Mouse (Mus musculus): Measurements from ENCODE around the gene Fastkd5. TPM values are rescaled to one million over a fixed set of nuclear protein-coding genes. Genes with fewer than 3 reads are reported as not detected.

Fastkd5 gene
- polyA plus RNA-seq, 1 experiment: 5.9 TPM

GRCm38 (mm10) chr2:130582552-130582951 lies 47.3 kb downstream of the Fastkd5 start, which contains the start of gene Avp:
TSS of gene Avp (minus strand) at chr2:130582554.
- Histone ChIP-seq H3K4me3 (no peak within 1 kb of the TSS), H3K36me3 (ENCODE audit: control insufficient read depth, insufficient read depth) (no peaks in the 10 kb centered on the region), H3K27me3 (ENCODE audit: control insufficient read depth, insufficient read depth, insufficient read length) (peaks cover 17% of the 10 kb centered on the region), H3K79me2 (ENCODE audit: control insufficient read depth, insufficient read depth) (no peaks in the 10 kb centered on the region), H3K4me2 (ENCODE audit: low read depth) (no peak within 1 kb of the TSS), H3ac (ENCODE audit: control insufficient read depth, insufficient read length) (no peak within 1 kb of the TSS)
- TF ChIP-seq USF1 (IDR thresholded peaks at IDR 0.05; ENCODE audit: low read depth) (no peak), MYOD1 (IDR thresholded peaks at IDR 0.05; ENCODE audit: control insufficient read depth in 1 of 3, insufficient read length in 2 of 3, low read depth in 2 of 3) (no peak), CEBPB (IDR thresholded peaks at IDR 0.05; ENCODE audit: insufficient read depth, poor library complexity, severe bottlenecking) (no peak), TCF3 (IDR thresholded peaks at IDR 0.05; ENCODE audit: insufficient read length, low read depth) (no peak), POLR2AphosphoS2 (IDR thresholded peaks at IDR 0.05; ENCODE audit: insufficient read length, low read depth) (no peak), REST (IDR thresholded peaks at IDR 0.05; ENCODE audit: insufficient read depth, insufficient read length) (no peak), POLR2A (IDR thresholded peaks at IDR 0.05; ENCODE audit: insufficient read length, low read depth) (no peak), MAX (IDR thresholded peaks at IDR 0.05; ENCODE audit: low read depth) (no peak), SRF (IDR thresholded peaks at IDR 0.05; ENCODE audit: control insufficient read depth, insufficient read length, low read depth) (no peak), MYOG (IDR thresholded peaks at IDR 0.05; ENCODE audit: control insufficient read depth in 1 of 3, insufficient read depth in 1 of 3, insufficient read length in 2 of 3, low read depth in 2 of 3) (no peak), E2F4 (IDR thresholded peaks at IDR 0.05; ENCODE audit: insufficient read depth) (no peak), TCF12 (IDR thresholded peaks at IDR 0.05; ENCODE audit: insufficient read depth, poor library complexity, severe bottlenecking) (no peak)

- no peaks in the 10 kb centered on the region for H3K36me3 ChIP-seq (ENCODE audit: control insufficient read depth, insufficient read depth)
- TF ChIP-seq MYOG (IDR thresholded peaks at IDR 0.05; ENCODE audit: control insufficient read depth in 1 of 3, insufficient read depth in 1 of 3, insufficient read length in 2 of 3, low read depth in 2 of 3) (no peak), POLR2AphosphoS2 (IDR thresholded peaks at IDR 0.05; ENCODE audit: insufficient read length, low read depth) (no peak), MAX (IDR thresholded peaks at IDR 0.05; ENCODE audit: low read depth) (no peak), TCF3 (IDR thresholded peaks at IDR 0.05; ENCODE audit: insufficient read length, low read depth) (no peak), E2F4 (IDR thresholded peaks at IDR 0.05; ENCODE audit: insufficient read depth) (no peak), USF1 (IDR thresholded peaks at IDR 0.05; ENCODE audit: low read depth) (no peak), TCF12 (IDR thresholded peaks at IDR 0.05; ENCODE audit: insufficient read depth, poor library complexity, severe bottlenecking) (no peak), REST (IDR thresholded peaks at IDR 0.05; ENCODE audit: insufficient read depth, insufficient read length) (no peak), MYOD1 (IDR thresholded peaks at IDR 0.05; ENCODE audit: control insufficient read depth in 1 of 3, insufficient read length in 2 of 3, low read depth in 2 of 3) (no peak), POLR2A (IDR thresholded peaks at IDR 0.05; ENCODE audit: insufficient read length, low read depth) (no peak), CEBPB (IDR thresholded peaks at IDR 0.05; ENCODE audit: insufficient read depth, poor library complexity, severe bottlenecking) (no peak), SRF (IDR thresholded peaks at IDR 0.05; ENCODE audit: control insufficient read depth, insufficient read length, low read depth) (no peak)
- H3K79me2 ChIP-seq (ENCODE audit: control insufficient read depth, insufficient read depth): no peaks in the 10 kb centered on the region
- no peak overlapping the region for H3ac ChIP-seq (ENCODE audit: control insufficient read depth, insufficient read length)
- no peak overlapping the region for H3K4me3 ChIP-seq
- peaks cover 17% of the 10 kb centered on the region for H3K27me3 ChIP-seq (ENCODE audit: control insufficient read depth, insufficient read depth, insufficient read length)
- H3K4me2 ChIP-seq (ENCODE audit: low read depth): no peak overlapping the region
Observed at GRCm38 (mm10) chr2:130581201-130581600, 48.6 kb downstream of the Fastkd5 start.

GRCm38 (mm10) chr2:130579791-130580190 lies 50.0 kb downstream of the Fastkd5 start:
- H3K27me3 ChIP-seq (ENCODE audit: control insufficient read depth, insufficient read depth, insufficient read length): peaks cover 17% of the 10 kb centered on the region
- H3K4me3 ChIP-seq: no peak overlapping the region
- H3ac ChIP-seq (ENCODE audit: control insufficient read depth, insufficient read length): no peak overlapping the region
- no peak overlapping the region for H3K4me2 ChIP-seq (ENCODE audit: low read depth)
- no peaks in the 10 kb centered on the region for H3K36me3 ChIP-seq (ENCODE audit: control insufficient read depth, insufficient read depth)
- no peaks in the 10 kb centered on the region for H3K79me2 ChIP-seq (ENCODE audit: control insufficient read depth, insufficient read depth)
- TF ChIP-seq TCF3 (IDR thresholded peaks at IDR 0.05; ENCODE audit: insufficient read length, low read depth) (no peak), E2F4 (IDR thresholded peaks at IDR 0.05; ENCODE audit: insufficient read depth) (no peak), CEBPB (IDR thresholded peaks at IDR 0.05; ENCODE audit: insufficient read depth, poor library complexity, severe bottlenecking) (no peak), TCF12 (IDR thresholded peaks at IDR 0.05; ENCODE audit: insufficient read depth, poor library complexity, severe bottlenecking) (no peak), REST (IDR thresholded peaks at IDR 0.05; ENCODE audit: insufficient read depth, insufficient read length) (no peak), USF1 (IDR thresholded peaks at IDR 0.05; ENCODE audit: low read depth) (no peak), POLR2A (IDR thresholded peaks at IDR 0.05; ENCODE audit: insufficient read length, low read depth) (no peak), POLR2AphosphoS2 (IDR thresholded peaks at IDR 0.05; ENCODE audit: insufficient read length, low read depth) (no peak), MYOG (IDR thresholded peaks at IDR 0.05; ENCODE audit: control insufficient read depth in 1 of 3, insufficient read depth in 1 of 3, insufficient read length in 2 of 3, low read depth in 2 of 3) (no peak), MAX (IDR thresholded peaks at IDR 0.05; ENCODE audit: low read depth) (no peak), MYOD1 (IDR thresholded peaks at IDR 0.05; ENCODE audit: control insufficient read depth in 1 of 3, insufficient read length in 2 of 3, low read depth in 2 of 3) (no peak), SRF (IDR thresholded peaks at IDR 0.05; ENCODE audit: control insufficient read depth, insufficient read length, low read depth) (no peak)

- Histone ChIP-seq H3K36me3 (ENCODE audit: control insufficient read depth, insufficient read depth) (no peaks in the 10 kb centered on the region), H3K4me2 (ENCODE audit: low read depth) (peak overlapping the region; percentile 86), H3K27me3 (ENCODE audit: control insufficient read depth, insufficient read depth, insufficient read length) (peaks cover 17% of the 10 kb centered on the region), H3K79me2 (ENCODE audit: control insufficient read depth, insufficient read depth) (no peaks in the 10 kb centered on the region), H3K4me3 (peak overlapping the region; percentile 1), H3ac (ENCODE audit: control insufficient read depth, insufficient read length) (no peak overlapping the region)
- TF ChIP-seq SRF (IDR thresholded peaks at IDR 0.05; ENCODE audit: control insufficient read depth, insufficient read length, low read depth) (no peak), USF1 (IDR thresholded peaks at IDR 0.05; ENCODE audit: low read depth) (no peak), TCF12 (IDR thresholded peaks at IDR 0.05; ENCODE audit: insufficient read depth, poor library complexity, severe bottlenecking) (no peak), MAX (IDR thresholded peaks at IDR 0.05; ENCODE audit: low read depth) (no peak), POLR2A (IDR thresholded peaks at IDR 0.05; ENCODE audit: insufficient read length, low read depth) (no peak), MYOG (IDR thresholded peaks at IDR 0.05; ENCODE audit: control insufficient read depth in 1 of 3, insufficient read depth in 1 of 3, insufficient read length in 2 of 3, low read depth in 2 of 3) (no peak), REST (IDR thresholded peaks at IDR 0.05; ENCODE audit: insufficient read depth, insufficient read length) (no peak), E2F4 (IDR thresholded peaks at IDR 0.05; ENCODE audit: insufficient read depth) (no peak), CEBPB (IDR thresholded peaks at IDR 0.05; ENCODE audit: insufficient read depth, poor library complexity, severe bottlenecking) (no peak), POLR2AphosphoS2 (IDR thresholded peaks at IDR 0.05; ENCODE audit: insufficient read length, low read depth) (no peak), MYOD1 (IDR thresholded peaks at IDR 0.05; ENCODE audit: control insufficient read depth in 1 of 3, insufficient read length in 2 of 3, low read depth in 2 of 3) (no peak), TCF3 (IDR thresholded peaks at IDR 0.05; ENCODE audit: insufficient read length, low read depth) (no peak)
Observed at GRCm38 (mm10) chr2:130578148-130578547, 51.7 kb downstream of the Fastkd5 start.

All from myocyte (in vitro differentiated cells).